Mouse (Mus musculus) CH12.LX (cell line): ENCODE data around the gene Fcgbp. TPM values are rescaled to one million over a fixed set of nuclear protein-coding genes. Genes with fewer than 3 reads are reported as not detected.

Experiments used
- DNase-seq: peaks from one replicate; pipeline ENCODE4 v3.0.0-alpha.2; 2013; ENCODE audit errors: extremely low read depth
- H3K27ac ChIP-seq: 2 replicates; pipeline ENCODE4 v1.5.1; 2012; ENCODE audit warnings: low read depth, mild to moderate bottlenecking, control low read depth, moderate library complexity; ENCODE audit not compliant: insufficient read depth
- H3K27me3 ChIP-seq: replicated peaks from 2 replicates; pipeline ENCODE3; 2012; ENCODE audit warnings: inconsistent platforms
- H3K36me3 ChIP-seq, 2 experiments: replicated peaks in 1 of 2; 2 replicates each; pipeline versions ENCODE3 to v1.6.1; 2012; ENCODE audit warnings: inconsistent platforms in 1 of 2, low read length in 1 of 2, mild to moderate bottlenecking in 1 of 2, mixed read lengths in 1 of 2, moderate library complexity in 1 of 2; ENCODE audit not compliant: control insufficient read depth in 1 of 2, insufficient read depth in 1 of 2
- H3K4me1 ChIP-seq, 2 experiments: 2 replicates each; pipeline ENCODE4 v1.6.1; 2012; ENCODE audit warnings: inconsistent platforms in 1 of 2, moderate library complexity in 1 of 2; ENCODE audit not compliant: insufficient read depth in 2 of 2, control insufficient read depth in 1 of 2
- H3K4me2 ChIP-seq: 2 replicates; pipeline ENCODE4 v1.6.1; 2012; ENCODE audit warnings: low read depth, mild to moderate bottlenecking, control low read depth; ENCODE audit not compliant: poor library complexity, insufficient read depth, severe bottlenecking
- H3K4me3 ChIP-seq, 3 experiments: fragments of 150-350 bp in 1 of 3; sonication (generic) in 1 of 3; replicated peaks in 1 of 3; 2 replicates each; pipeline versions ENCODE3 to v1.5.1; 2011 to 2012; ENCODE audit warnings: low read depth in 2 of 3, low read length in 2 of 3, mild to moderate bottlenecking in 2 of 3, moderate library complexity in 2 of 3, control low read depth in 1 of 3, improper control_type of control experiment in 1 of 3, inconsistent platforms in 1 of 3, mixed read lengths in 1 of 3; ENCODE audit not compliant: poor library complexity in 1 of 3
- H3K79me2 ChIP-seq: replicated peaks from 2 replicates; pipeline ENCODE4 v1.6.1; 2012; ENCODE audit warnings: mild to moderate bottlenecking, moderate library complexity; ENCODE audit not compliant: control insufficient read depth, poor library complexity, insufficient read depth, severe bottlenecking; ENCODE audit errors: extremely low read depth
- H3K9ac ChIP-seq: 2 replicates; pipeline ENCODE4 v1.6.1; 2012; ENCODE audit warnings: low read depth, mild to moderate bottlenecking, control low read depth, moderate library complexity; ENCODE audit not compliant: insufficient read depth
- H3K9me3 ChIP-seq: replicated peaks from 2 replicates; pipeline ENCODE3; 2012; ENCODE audit warnings: low read length, inconsistent platforms, mixed read lengths
- BHLHE40 ChIP-seq: IDR thresholded peaks from 2 replicates; pipeline ENCODE4 v1.6.1; 2011; ENCODE audit warnings: mild to moderate bottlenecking, low read depth, low read length, improper control_type of control experiment
- CHD1 ChIP-seq: IDR thresholded peaks from 2 replicates; pipeline ENCODE4 v1.6.1; 2012; ENCODE audit warnings: low read depth, low read length, improper control_type of control experiment, inconsistent platforms
- CHD2 ChIP-seq: IDR thresholded peaks from 2 replicates; pipeline ENCODE4 v1.6.1; 2011; ENCODE audit warnings: low read length, improper control_type of control experiment
- CTCF ChIP-seq, 2 experiments: IDR thresholded peaks in 1 of 2; conservative IDR thresholded peaks in 1 of 2; 2 replicates each; pipeline ENCODE4 v1.5.1; 2011 to 2012; ENCODE audit warnings: low read depth in 2 of 2, low read length in 2 of 2, improper control_type of control experiment in 1 of 2, inconsistent platforms in 1 of 2, mild to moderate bottlenecking in 1 of 2, moderate library complexity in 1 of 2
- E2F4 ChIP-seq: IDR thresholded peaks from 2 replicates; pipeline ENCODE4 v1.6.1; 2011; ENCODE audit warnings: low read depth, low read length, improper control_type of control experiment; ENCODE audit not compliant: insufficient replicate concordance
- GABPA ChIP-seq: IDR thresholded peaks from 2 replicates; pipeline ENCODE4 v1.6.1; 2012; ENCODE audit warnings: low read depth, low read length, improper control_type of control experiment, inconsistent platforms; ENCODE audit not compliant: insufficient replicate concordance
- HCFC1 ChIP-seq: IDR thresholded peaks from 2 replicates; pipeline ENCODE4 v1.6.1; 2012; ENCODE audit warnings: low read depth, mild to moderate bottlenecking, inconsistent platforms, low read length, improper control_type of control experiment
- JUND ChIP-seq: conservative IDR thresholded peaks from 2 replicates; pipeline ENCODE4 v1.6.1; 2011; ENCODE audit warnings: low read depth, low read length, improper control_type of control experiment
- MAFK ChIP-seq: IDR thresholded peaks from 2 replicates; pipeline ENCODE4 v1.6.1; 2011; ENCODE audit warnings: low read length, improper control_type of control experiment; ENCODE audit not compliant: insufficient replicate concordance
- MAZ ChIP-seq: IDR thresholded peaks from 2 replicates; pipeline ENCODE4 v1.6.1; 2012; ENCODE audit warnings: low read depth, mild to moderate bottlenecking, inconsistent platforms, low read length, improper control_type of control experiment, moderate library complexity
- MEF2A ChIP-seq: IDR thresholded peaks from 2 replicates; pipeline ENCODE4 v1.6.1; 2014; ENCODE audit warnings: low read depth, mild to moderate bottlenecking, inconsistent platforms, low read length, improper control_type of control experiment, borderline replicate concordance
- MXI1 ChIP-seq: IDR thresholded peaks from 2 replicates; pipeline ENCODE4 v1.6.1; 2011; ENCODE audit warnings: mild to moderate bottlenecking, low read depth, low read length, improper control_type of control experiment
- MYC ChIP-seq: IDR thresholded peaks from 2 replicates; pipeline ENCODE4 v1.6.1; 2011; ENCODE audit warnings: low read depth, mild to moderate bottlenecking, improper control_type of control experiment, low read length
- NELFE ChIP-seq: IDR thresholded peaks from 2 replicates; pipeline ENCODE4 v1.6.1; 2011; ENCODE audit warnings: low read depth, low read length, improper control_type of control experiment
- NRF1 ChIP-seq: IDR thresholded peaks from 2 replicates; pipeline ENCODE4 v1.6.1; 2014; ENCODE audit warnings: low read depth, mild to moderate bottlenecking, inconsistent platforms, low read length, improper control_type of control experiment, moderate library complexity
- PAX5 ChIP-seq: IDR thresholded peaks from 2 replicates; pipeline ENCODE4 v1.6.1; 2012; ENCODE audit warnings: low read length, inconsistent platforms, mixed read lengths
- POLR2A ChIP-seq: IDR thresholded peaks from 2 replicates; pipeline ENCODE4 v1.6.1; 2011; ENCODE audit warnings: low read depth, mild to moderate bottlenecking, improper control_type of control experiment, low read length
- POLR2AphosphoS2 ChIP-seq: IDR thresholded peaks from 2 replicates; pipeline ENCODE4 v1.6.1; 2011; ENCODE audit warnings: low read depth, low read length, improper control_type of control experiment
- RAD21 ChIP-seq: IDR thresholded peaks from 2 replicates; pipeline ENCODE4 v1.6.1; 2011; ENCODE audit warnings: low read depth, mild to moderate bottlenecking, low read length, improper control_type of control experiment, moderate library complexity
- RCOR1 ChIP-seq: conservative IDR thresholded peaks from 2 replicates; pipeline ENCODE4 v1.6.1; 2012; ENCODE audit warnings: low read depth, mild to moderate bottlenecking, inconsistent platforms, low read length, improper control_type of control experiment
- SIN3A ChIP-seq: IDR thresholded peaks from 2 replicates; pipeline ENCODE4 v1.6.1; 2012; ENCODE audit warnings: low read length, improper control_type of control experiment, inconsistent platforms
- SMC3 ChIP-seq: IDR thresholded peaks from 2 replicates; pipeline ENCODE4 v1.6.1; 2011; ENCODE audit warnings: low read depth, low read length, improper control_type of control experiment
- TCF12 ChIP-seq: IDR thresholded peaks from 2 replicates; pipeline ENCODE4 v1.6.1; 2014; ENCODE audit warnings: low read depth, mild to moderate bottlenecking, inconsistent platforms, low read length, improper control_type of control experiment
- UBTF ChIP-seq: IDR thresholded peaks from 2 replicates; pipeline ENCODE4 v1.6.1; 2012; ENCODE audit warnings: low read depth, mild to moderate bottlenecking, inconsistent platforms, low read length, improper control_type of control experiment, moderate library complexity
- USF1 ChIP-seq: IDR thresholded peaks from 2 replicates; pipeline ENCODE4 v1.6.1; 2014; ENCODE audit warnings: low read depth, mild to moderate bottlenecking, inconsistent platforms, low read length, improper control_type of control experiment
- USF2 ChIP-seq: conservative IDR thresholded peaks from 2 replicates; pipeline ENCODE4 v1.6.1; 2011; ENCODE audit warnings: low read depth, low read length, improper control_type of control experiment
- ZC3H11A ChIP-seq: IDR thresholded peaks from 2 replicates; pipeline ENCODE4 v1.6.1; 2012; ENCODE audit warnings: low read depth, mild to moderate bottlenecking, inconsistent platforms, low read length, improper control_type of control experiment
- ZKSCAN1 ChIP-seq: IDR thresholded peaks from 2 replicates; pipeline ENCODE4 v1.6.1; 2012; ENCODE audit warnings: low read depth, inconsistent platforms, low read length, improper control_type of control experiment, borderline replicate concordance
- ZMIZ1 ChIP-seq: IDR thresholded peaks from 2 replicates; pipeline ENCODE4 v1.6.1; 2012; ENCODE audit warnings: low read depth, mild to moderate bottlenecking, inconsistent platforms, low read length, improper control_type of control experiment
- ZNF384 ChIP-seq: IDR thresholded peaks from 2 replicates; pipeline ENCODE4 v1.6.1; 2012; ENCODE audit warnings: low read depth, low read length, improper control_type of control experiment, inconsistent platforms
- dilution Hi-C: fragments of 300-500 bp; cut with MboI; formaldehyde crosslinking; loops from 2 replicates; pipeline ENCODE4 v1.14.3; 2020; ENCODE audit warnings: low sequenced_read_pairs; ENCODE audit not compliant: extremely low pct_unique_long_range_greater_than_20kb, extremely low pct_ligation_motif_present
- in situ Hi-C: fragments of 300-500 bp; cut with MboI; formaldehyde crosslinking; loops from 3 replicates; pipeline ENCODE4 v1.14.3; 2019; ENCODE audit warnings: low sequenced_read_pairs, low pct_ligation_motif_present, low pct_unique_long_range_greater_than_20kb, mixed read lengths
- polyA plus RNA-seq: library from polyadenylated mRNA; unstranded; fragments of >175 nt; gene quantifications from 2 replicates; pipeline ENCODE4 v1.2.1, GENCODE M21; 2012; ENCODE audit warnings: low read depth; ENCODE audit not compliant: insufficient read length
- total RNA-seq, 2 experiments: library from RNA; depleted of rRNA; stranded (reverse); fragments of 300-350 nt in 1 of 2; fragments of >200 nt in 1 of 2; gene quantifications; 2 replicates each; pipeline ENCODE4 v1.2.3; 2012 to 2014

Fcgbp gene
- total and polyA plus RNA-seq, 3 experiments: not detected

DNA sequence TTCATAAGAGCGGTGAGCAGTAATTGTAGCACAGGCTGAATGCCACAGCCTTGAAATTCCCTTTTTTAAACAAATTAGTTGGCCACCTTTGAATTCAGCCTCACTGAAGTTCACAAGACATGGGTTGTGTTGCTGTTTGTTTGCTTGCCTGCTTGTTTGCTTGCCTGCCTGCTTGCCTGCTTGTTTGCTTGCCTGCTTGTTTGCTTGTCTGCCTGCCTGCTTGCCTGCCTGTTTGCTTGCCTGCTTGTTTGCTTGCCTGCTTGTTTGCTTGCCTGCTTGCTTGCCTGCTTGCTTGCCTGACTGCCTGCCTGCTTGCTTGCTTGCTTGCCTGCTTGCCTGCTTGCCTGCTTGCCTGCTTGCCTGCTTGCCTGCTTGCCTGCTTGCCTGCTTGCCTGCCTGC is 11.1 kb upstream of the Fcgbp start:
- Histone ChIP-seq H3K9me3 (peaks cover 8% of the 10 kb centered on the region), H3K27me3 (peaks cover 68% of the 10 kb centered on the region), H3K4me2 (no peak overlapping the region), H3K9ac (no peak overlapping the region), H3K27ac (no peak overlapping the region; the same call in 1 of the 2 replicates), H3K4me3 (no peak overlapping the region), H3K36me3 (no peaks in the 10 kb centered on the region), H3K4me1 (peaks cover 0 to 5% of the 10 kb centered on the region in 2 experiments; a peak in 1 of 4 replicates), H3K79me2 (no peaks in the 10 kb centered on the region)
- in situ Hi-C loops: loop anchor here (10.0 kb wide), 1 partner anchor 105 kb away; the partner anchor contains the start of gene Fbl
- dilution Hi-C loops: no loop called here
- TF ChIP-seq ZKSCAN1 (no peak), SIN3A (no peak), POLR2AphosphoS2 (no peak), PAX5 (no peak), POLR2A (no peak), CHD2 (no peak), ZNF384 (no peak), RCOR1 (no peak), RAD21 (no peak), NELFE (no peak), MAFK (no peak), JUND (no peak), MXI1 (no peak), MEF2A (no peak), UBTF (no peak), SMC3 (no peak), ZC3H11A (no peak), BHLHE40 (no peak), USF2 (no peak)
- no peak for DNase-seq

DNA sequence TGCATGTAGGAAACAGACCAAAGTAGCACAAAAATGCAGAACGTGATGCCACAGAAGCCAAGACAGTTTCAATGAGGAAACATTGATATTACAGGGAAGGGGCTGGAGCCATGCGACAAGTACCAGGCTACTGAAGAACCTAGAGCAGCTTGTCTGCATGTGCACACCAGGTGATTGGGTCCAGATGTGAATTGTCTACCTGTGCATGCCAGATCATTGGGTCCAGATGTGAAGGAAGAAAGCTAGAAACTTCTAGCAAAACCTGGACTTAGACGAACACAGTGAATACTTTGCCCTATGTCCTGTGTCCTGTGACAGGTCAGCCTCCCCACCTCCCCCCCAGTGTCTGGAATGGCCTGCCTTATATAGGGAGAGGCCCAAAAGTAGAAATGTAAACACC is 2.4 kb upstream of the Fcgbp start:
- TF ChIP-seq USF2 (no peak), BHLHE40 (no peak), TCF12 (no peak), CHD1 (no peak), POLR2A (no peak), MEF2A (no peak), MAZ (no peak), MYC (no peak), USF1 (no peak), PAX5 (no peak), GABPA (no peak), ZMIZ1 (no peak), NRF1 (no peak), HCFC1 (no peak), SMC3 (no peak), UBTF (no peak), MAFK (no peak), E2F4 (no peak), CTCF (conservative IDR thresholded peaks at IDR 0.05 in 1 of 2, IDR thresholded peaks at IDR 0.05 in 1 of 2; ENCODE audit: low read depth in 2 of 2, low read length in 2 of 2) (no peak)
- dilution Hi-C loops (no loop called here), in situ Hi-C loops (no loop called here)
- Histone ChIP-seq H3K4me1 (0 out of 4 replicates have a peak, but pooled peaks cover 0 to 2% of the 10 kb centered on the region in 2 experiments), H3K27me3 (peaks cover 74% of the 10 kb centered on the region), H3K36me3 (no peaks in the 10 kb centered on the region), H3K4me2 (no peak overlapping the region), H3K4me3 (no peak overlapping the region), H3K79me2 (no peaks in the 10 kb centered on the region), H3K27ac (no peak overlapping the region), H3K9me3 (no peaks in the 10 kb centered on the region), H3K9ac (no peak overlapping the region)
- DNase-seq: no peak
